Comparison of ENCODE assay signal across 8 mouse cellular contexts in the genomic region with DNA sequence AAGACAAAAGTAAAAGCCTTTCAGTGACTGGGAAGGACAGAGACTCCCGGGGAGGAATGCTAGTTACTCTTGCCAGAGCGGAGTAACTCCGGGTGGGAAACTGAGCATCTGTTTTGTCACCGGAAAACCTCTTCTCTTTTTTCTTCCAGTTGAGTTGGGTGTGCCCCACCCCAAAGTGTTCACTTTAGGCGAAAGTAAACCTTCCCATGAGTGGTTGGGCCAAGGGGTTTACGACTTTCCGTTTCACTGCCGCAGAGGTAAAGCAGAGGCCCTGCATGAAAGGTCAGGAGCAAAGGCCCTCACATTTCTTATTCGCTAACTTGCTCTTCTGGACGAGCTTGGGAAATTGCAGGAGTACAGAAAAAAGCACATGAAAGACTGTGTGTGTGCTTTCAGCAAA.
DNase-seq lines count a peak whose midpoint lies in the region; ATAC-seq and TF ChIP-seq lines count a peak whose summit lies in the region.

No protein-coding gene starts in this region.

- ATAC-seq in forebrain, embryonic 14.5 days = no peak
- ATAC-seq in kidney, embryonic 14.5 days (ENCODE audit: low FRiP score, low TSS enrichment) = peak; percentile 25; the same call in 1 of the 2 replicates

- H3K4me1 ChIP-seq in spleen, adult 2 months (ENCODE audit: control insufficient read depth, insufficient read depth, insufficient read length) = no peaks in the 10 kb centered on the region
- H3K4me1 ChIP-seq in forebrain, embryonic 14.5 days (ENCODE audit: control insufficient read depth, insufficient read depth, low read length) = no peaks in the 10 kb centered on the region
- no peaks in the 10 kb centered on the region for H3K4me1 ChIP-seq in kidney, embryonic 14.5 days (ENCODE audit: control insufficient read depth, insufficient read depth, low read length)

- peak in 1 of 2 experiments; percentile 30 for DNase-seq in spleen, adult 2 months (ENCODE audit: low read depth in 1 of 2, low spot score in 2 of 2)
- no peak for DNase-seq in spleen, postnatal 14 days (ENCODE audit: low spot score in 2 of 2)
- DNase-seq in forebrain, embryonic 14.5 days (ENCODE audit: low spot score) = no peak
- peak; percentile 34 for DNase-seq in lung, postnatal 36 days
- DNase-seq in thymus, adult 18-20 months = peak; percentile 10 to 21
- DNase-seq in cerebellum, postnatal 10 days = no peak
- DNase-seq in frontal cortex, postnatal 36 days (ENCODE audit: low spot score in 2 of 2) = no peak

- H3K9me3 ChIP-seq in forebrain, embryonic 14.5 days (replicated peaks; ENCODE audit: control insufficient read depth, low read length) = no peaks in the 10 kb centered on the region
- H3K9me3 ChIP-seq in kidney, embryonic 14.5 days (ENCODE audit: control insufficient read depth, low read length) = no peaks in the 10 kb centered on the region

- H3K4me2 ChIP-seq in forebrain, embryonic 14.5 days (ENCODE audit: low read length) = peak overlapping the region; percentile 59
- peak overlapping the region; percentile 56 for H3K4me2 ChIP-seq in kidney, embryonic 14.5 days (replicated peaks; ENCODE audit: low read depth, low read length)

- H3K36me3 ChIP-seq in spleen, adult 2 months (ENCODE audit: control insufficient read depth, insufficient read depth, low read length) = no peaks in the 10 kb centered on the region
- no peaks in the 10 kb centered on the region for H3K36me3 ChIP-seq in forebrain, embryonic 14.5 days (ENCODE audit: control insufficient read depth, insufficient read depth, low read length)
- H3K36me3 ChIP-seq in kidney, embryonic 14.5 days (ENCODE audit: control insufficient read depth, insufficient read depth, low read length) = no peaks in the 10 kb centered on the region

- peak overlapping the region; percentile 64 for H3K9ac ChIP-seq in forebrain, embryonic 14.5 days (ENCODE audit: low read length)
- peak overlapping the region; percentile 67 for H3K9ac ChIP-seq in kidney, embryonic 14.5 days (ENCODE audit: low read depth, low read length)

- no peaks in the 10 kb centered on the region for H3K27me3 ChIP-seq in spleen, adult 2 months (ENCODE audit: control insufficient read depth, insufficient read depth, low read length)
- H3K27me3 ChIP-seq in forebrain, embryonic 14.5 days (replicated peaks; ENCODE audit: control insufficient read depth, insufficient read depth, low read length) = 0 out of 2 replicates have a peak, but pooled peaks cover 6% of the 10 kb centered on the region
- no peaks in the 10 kb centered on the region; the same call in 1 of the 2 replicates for H3K27me3 ChIP-seq in kidney, embryonic 14.5 days (ENCODE audit: control insufficient read depth, insufficient read depth, low read length)

- peak overlapping the region; percentile 33; the same call in 1 of the 2 replicates for H3K27ac ChIP-seq in spleen, adult 2 months (ENCODE audit: insufficient read depth, low read length)
- H3K27ac ChIP-seq in forebrain, embryonic 14.5 days (ENCODE audit: low read depth, low read length) = peak overlapping the region; percentile 39; the same call in 1 of the 2 replicates
- peak overlapping the region; percentile 80; the same call in 1 of the 2 replicates for H3K27ac ChIP-seq in kidney, embryonic 14.5 days (ENCODE audit: low read depth, low read length)

- no peak for TF ChIP-seq POLR2A in spleen, adult 2 months (IDR thresholded peaks at IDR 0.05; ENCODE audit: low read depth, low read length)

- no peak for TF ChIP-seq CTCF in spleen, adult 2 months (IDR thresholded peaks at IDR 0.05; ENCODE audit: extremely low read depth, insufficient read depth, insufficient read length, insufficient replicate concordance)

- H3K4me3 ChIP-seq in spleen, adult 2 months (ENCODE audit: extremely low read depth, insufficient read depth, insufficient read length) = peak overlapping the region; percentile 44
- H3K4me3 ChIP-seq in forebrain, embryonic 14.5 days (ENCODE audit: low read depth, low read length) = peak overlapping the region; percentile 45
- peak overlapping the region; percentile 56 for H3K4me3 ChIP-seq in kidney, embryonic 14.5 days (ENCODE audit: low read length)

- 34% methylated on average over 10 of the region's 10 CpGs for WGBS in spleen, adult 2 months
- 34% methylated on average over 10 of the region's 10 CpGs for WGBS in forebrain, embryonic 14.5 days
- 25% methylated on average over 10 of the region's 10 CpGs for WGBS in kidney, embryonic 14.5 days

Comparison
In these comparisons a context has a peak if more than half of its experiments do, and no peak if none do; other contexts are left out.
1. DNase-seq: peak in lung, postnatal 36 days (single experiment) and thymus, adult 18-20 months (2 of 2); none in spleen, postnatal 14 days (0 of 2), forebrain, embryonic 14.5 days (single experiment), cerebellum, postnatal 10 days (0 of 2) and frontal cortex, postnatal 36 days (0 of 2).
2. Peak in every context shown above with its lines, with median percentiles within 50 percentile points of each other: H3K27ac ChIP-seq and H3K4me3 ChIP-seq.